Mouse (Mus musculus) left cerebral cortex, adult 9 months (tissue): ENCODE data around the gene Atg4b.

Experiments
- DNase-seq, 2 experiments: peaks; one replicate each; pipeline ENCODE4 v3.0.0; 2022; ENCODE audit warnings: low spot score in 2 of 2

Gene Atg4b

DNA sequence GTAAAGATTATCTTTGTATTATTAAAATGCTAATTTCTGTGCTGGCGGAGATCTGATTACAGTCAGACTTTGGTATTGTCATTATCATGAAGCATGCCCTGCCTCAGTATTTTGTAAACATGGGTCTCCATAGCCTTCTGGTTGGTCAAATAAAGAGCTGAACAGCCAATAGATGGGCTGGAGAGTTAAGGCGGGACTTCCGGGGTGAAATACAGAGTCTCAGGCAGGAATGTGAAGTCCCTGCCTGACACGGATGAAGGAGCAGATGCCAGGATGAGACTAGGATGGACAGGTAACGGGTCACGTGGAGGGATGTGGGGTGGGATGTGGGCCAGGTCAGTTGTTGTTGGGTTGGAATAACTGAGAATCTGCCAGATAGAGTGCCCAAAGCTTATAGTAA lies at the start of gene Atg4b:
Gene Atg4b (plus strand): TSS at position 211 of the 400 bp plus-strand sequence.
- no peak for DNase-seq

DNA sequence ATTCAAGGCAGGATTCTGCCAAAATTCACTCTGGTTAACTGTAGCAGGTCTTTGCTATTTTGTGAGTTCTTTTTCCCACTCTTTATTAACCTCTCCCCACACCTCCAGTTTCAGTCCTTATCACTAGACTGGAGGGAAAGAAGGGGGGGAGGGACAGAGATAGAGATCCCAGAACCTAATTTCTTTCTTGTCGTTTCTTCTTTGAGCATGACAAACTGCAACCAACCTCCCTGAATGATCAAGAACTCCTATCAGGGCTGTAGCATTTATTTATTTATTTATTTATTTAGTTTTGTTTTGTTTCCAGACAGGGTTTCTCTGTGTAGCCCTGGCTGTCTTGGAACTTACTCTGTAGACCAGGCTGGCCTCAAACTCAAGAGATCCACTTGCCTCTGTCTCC lies 49.2 kb upstream of the Atg4b start:
- no peak for DNase-seq

DNA sequence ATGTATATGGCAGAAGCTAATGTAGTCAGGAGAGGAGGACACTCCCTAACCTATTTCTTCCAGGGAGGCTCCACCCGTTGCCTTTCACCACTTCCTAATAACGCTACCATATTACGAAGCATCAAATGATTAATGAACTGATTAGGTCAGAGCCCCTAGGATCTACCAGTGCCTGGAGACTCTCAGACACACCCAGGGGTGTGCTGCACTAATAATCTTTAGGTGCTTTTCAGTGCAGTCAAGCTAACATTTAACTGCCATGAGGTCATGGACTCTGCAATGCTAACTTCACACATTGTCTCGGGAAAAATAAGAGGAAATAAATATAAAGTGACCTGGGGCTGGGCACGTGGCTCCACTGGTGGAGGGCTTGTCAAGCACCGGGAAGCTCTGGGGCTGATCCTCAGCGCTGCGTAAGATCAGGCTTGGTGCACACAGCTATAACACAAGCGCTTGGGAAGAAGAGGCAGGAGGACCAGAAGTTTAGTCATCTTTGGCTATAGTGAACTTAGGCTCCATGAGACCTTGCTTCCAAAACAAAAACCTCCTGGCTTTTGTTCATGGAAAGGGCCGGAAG lies 47.7 kb upstream of the Atg4b start:
- DNase-seq, result no peak

DNA sequence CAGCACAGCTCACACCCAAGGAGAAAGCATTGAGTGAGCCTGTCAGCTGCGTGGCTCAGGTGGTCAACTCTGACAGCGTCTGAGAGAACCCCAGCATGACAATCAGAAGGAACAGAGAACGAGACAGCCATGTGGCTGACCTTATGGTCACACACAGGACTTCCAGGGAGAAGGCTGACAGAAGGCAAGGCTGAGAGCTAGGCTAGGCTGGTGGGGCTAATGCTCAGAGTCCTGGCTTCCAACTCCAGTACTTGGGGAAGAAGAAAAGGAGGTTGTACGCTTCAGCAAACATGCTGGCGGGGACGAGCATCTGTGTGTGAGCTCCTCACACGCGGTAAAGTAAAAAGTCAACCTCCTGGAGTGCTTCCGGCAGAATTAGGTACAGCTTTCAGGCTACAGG lies 47.0 kb upstream of the Atg4b start:
- DNase-seq, result no peak

DNA sequence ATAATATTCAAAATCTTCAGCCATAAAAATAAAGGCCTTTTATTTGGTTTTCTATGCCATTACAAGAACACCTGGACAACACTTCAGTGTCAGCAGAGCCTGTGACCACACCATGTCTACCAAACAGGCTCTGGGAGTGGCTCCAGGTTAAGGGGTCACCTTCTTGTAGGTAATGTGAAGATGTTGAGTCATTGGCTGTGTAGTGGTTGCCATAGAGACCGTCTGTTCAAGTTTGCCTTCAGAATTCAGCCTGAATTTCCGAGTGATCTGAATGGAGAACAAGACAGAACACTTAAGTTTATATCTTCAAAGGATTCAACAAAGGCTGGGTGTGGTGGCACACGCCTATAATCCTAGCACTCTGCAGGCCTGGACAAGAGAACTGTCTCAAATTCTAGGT lies 45.9 kb upstream of the Atg4b start:
- DNase-seq, result no peak

DNA sequence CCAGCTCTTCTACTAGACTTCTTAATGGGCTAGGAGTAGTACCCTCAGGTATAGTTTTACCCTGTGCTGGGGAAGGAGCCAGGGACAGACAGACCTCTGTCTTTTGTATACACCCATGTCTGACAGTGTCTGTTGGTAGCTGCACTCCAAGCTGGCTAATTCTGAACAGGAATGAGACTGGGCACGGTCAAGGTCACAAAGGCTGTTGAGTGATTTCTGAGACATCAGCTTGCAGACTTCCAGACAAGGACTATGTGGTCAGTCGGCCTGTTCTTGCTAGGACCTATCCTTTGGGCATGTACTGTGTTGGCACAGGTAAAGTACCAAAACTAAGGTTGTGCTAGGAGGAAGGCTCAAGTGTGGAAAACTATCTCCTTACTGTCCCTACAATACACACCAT lies 35.1 kb upstream of the Atg4b start:
- no peak for DNase-seq

DNA sequence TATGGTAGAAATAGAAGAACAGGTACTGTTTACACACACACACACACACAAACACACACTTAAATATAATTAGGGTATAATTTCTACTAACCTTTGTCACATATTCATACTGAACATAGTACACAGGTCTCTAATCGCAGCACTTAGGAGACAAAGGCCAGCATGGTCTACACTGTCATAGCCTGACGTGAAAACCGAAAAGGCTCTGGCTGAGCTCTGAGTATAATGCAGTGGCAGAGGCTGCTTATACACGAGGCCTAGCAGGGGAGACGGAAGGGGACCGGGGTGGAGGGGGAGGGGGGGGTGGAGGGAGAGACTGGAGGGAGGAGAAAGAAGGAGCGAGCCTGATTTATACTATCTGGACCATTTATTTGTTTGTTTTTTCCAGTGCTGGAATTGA lies 29.7 kb upstream of the Atg4b start:
- DNase-seq, result no peak

DNA sequence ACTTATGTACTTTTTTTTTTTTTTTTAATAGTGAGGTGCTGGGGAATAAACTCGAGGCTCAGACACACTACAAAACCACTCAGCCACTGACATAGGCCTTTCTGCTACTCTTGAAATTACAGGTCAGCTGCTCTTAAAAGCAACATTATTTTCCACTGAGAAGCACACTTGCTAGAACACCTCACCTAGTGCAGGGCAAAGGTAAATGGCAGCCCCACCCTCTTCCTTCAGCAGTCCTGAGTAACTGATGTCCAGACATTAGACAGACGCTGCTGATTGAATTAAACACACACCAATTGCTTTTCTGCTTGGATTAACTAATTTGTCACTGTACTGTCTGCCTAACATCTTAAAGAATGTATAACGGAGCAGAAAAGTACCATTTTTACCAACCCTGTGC lies 26.7 kb upstream of the Atg4b start:
- no peak for DNase-seq

DNA sequence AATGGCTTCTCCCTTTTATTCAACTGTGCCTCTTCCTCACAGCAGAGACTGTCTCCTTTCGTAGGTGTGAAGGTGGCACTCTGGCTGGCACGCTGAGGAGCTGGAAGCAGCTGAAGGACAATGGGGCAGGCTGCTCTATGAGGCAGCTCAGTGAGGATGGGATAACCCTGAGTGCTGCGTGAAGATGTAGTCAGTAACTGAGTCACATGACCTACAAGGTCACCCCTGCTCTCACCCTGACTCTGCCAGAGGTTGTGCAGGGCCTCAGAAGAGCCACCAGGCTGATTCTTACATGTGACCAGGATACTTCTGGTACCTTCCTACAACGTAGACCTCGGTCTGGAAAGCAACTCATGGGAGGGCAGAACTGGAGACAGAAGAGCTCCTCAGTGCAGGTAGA lies 25.6 kb upstream of the Atg4b start:
- DNase-seq, result no peak

DNA sequence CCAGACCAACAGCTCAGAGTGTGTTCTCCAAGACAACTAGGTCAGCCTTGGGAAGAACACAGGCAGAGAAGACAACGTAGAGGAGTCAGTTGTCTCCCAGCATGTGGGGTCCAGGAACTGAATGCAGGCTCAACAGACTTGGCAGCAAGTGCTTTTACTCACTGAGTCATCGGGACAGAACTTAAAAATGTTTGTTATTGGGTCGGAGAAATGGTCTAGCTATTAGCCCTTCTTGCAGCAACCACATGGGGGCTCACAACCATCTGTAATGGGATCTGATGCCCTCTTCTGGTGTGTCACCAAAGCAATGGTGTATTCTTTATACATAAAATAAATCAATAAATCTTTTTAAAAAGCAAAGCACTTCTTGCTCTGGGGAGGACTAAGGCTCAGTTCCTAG lies 25.2 kb upstream of the Atg4b start:
- DNase-seq, result no peak

DNA sequence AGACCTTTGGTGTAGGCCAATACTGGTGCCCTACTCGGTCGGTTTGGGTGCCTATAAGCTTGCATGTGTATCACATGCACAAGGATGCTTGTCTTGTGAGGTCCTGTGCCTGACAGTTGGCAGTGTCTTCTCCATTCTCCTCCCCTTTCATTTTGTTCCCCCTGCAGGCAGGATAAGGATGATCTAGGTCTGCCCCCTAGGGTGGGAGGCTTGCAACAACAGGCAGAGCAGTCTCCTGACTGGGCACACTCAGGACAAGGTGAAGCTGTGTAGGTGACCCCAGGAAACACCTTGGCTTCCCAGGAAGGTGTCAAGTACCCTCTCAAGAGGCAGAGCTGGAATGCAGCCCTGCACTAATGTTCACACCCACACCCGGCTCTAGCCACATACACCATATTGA lies 24.3 kb upstream of the Atg4b start:
- DNase-seq, result peak in 1 of 2 experiments; percentile 50

DNA sequence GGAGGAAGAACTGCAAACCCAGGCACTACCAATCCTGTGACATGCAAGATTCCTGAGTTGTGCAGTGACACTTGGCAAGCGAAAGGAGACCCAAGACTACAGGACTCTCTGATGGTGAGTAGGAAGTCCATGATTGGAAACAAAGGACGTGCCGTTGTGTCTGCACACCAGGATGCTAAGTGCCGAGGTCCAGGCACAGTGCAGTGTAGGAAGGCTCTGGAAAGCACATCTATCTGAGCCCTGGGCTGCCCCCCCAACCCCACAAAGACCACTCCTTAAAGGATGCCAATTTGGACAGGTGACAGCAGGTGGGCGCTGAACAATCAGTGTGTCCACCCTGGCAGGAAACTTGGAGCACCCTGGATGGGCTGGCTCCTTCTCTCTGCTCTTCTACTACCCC lies 20.2 kb upstream of the Atg4b start:
- DNase-seq, result no peak

DNA sequence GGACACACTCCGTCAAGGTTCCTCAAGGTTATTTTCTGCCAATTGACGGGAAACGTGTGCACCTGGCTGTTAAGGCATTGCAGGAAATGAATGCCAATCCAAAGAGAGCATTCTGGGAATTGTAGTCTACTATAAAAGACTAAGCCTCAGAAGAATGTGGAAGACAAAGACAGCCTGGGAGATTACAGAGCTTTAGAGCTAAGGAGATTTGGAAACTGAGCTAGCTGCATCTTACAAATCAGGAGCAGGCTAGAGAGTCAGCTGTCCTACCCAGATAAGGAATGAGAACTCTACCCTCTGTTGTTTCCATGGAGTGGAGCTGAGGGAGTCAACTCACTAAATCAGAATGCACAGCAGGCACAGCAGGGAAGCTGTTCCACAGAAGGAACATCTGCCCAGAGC lies 19.4 kb upstream of the Atg4b start:
- DNase-seq, result no peak

DNA sequence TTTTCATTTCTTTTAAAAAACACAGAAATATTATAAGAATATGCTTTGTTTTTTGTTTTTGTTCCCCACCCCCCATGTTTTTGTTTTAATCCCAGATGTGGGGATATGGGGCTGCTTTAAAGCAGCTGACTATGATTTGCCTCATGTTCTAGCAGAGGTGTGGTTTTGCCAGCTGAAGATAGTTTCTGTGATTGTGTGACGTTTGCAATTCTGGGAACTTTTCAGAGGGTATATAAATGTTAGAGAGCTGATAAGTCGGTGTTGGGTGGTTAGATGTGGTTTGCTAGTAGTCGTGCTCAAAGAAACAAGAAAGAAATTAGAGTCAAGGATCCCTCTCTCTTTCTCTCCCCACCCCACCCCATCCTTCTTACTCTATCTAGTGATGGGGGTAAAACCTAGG lies 15.4 kb upstream of the Atg4b start:
- no peak for DNase-seq

DNA sequence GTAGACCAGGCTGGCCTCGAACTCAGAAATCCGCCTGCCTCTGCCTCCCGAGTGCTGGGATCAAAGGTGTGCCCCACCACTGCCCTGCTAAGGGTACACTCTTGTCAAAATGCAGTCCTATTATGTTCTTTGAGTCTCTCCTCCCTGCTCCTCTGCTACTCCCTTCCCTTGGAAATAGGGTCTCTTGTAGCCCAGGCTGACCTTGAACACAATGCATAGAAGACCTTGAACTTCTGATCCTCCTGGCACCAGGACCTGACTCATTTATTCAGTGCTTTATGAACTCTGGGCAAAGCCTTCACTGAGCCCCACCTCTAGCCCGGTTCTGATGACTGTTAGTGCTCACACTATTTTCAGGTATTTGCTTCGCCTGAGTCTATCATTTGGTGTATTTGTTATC lies 13.6 kb upstream of the Atg4b start:
- DNase-seq, result no peak

DNA sequence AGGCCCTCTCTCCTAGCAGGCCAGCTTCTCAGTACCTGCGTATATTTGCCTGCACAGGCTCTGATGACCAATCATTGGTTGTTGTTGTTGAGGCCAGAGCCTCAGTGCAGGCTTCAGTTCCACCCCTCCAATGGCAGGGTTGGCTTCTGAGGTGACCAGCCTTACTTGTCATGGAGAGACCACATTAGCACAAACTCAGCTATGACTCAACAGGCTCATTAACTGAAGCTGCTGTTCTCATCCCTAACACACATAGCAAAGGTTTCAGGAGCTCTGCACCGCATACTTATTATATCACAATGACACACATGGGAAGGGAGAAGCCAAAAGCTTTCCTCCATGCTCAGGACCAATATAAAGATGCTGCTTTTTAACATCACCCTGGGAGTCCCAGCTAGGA lies 10.6 kb upstream of the Atg4b start:
- DNase-seq, result no peak

DNA sequence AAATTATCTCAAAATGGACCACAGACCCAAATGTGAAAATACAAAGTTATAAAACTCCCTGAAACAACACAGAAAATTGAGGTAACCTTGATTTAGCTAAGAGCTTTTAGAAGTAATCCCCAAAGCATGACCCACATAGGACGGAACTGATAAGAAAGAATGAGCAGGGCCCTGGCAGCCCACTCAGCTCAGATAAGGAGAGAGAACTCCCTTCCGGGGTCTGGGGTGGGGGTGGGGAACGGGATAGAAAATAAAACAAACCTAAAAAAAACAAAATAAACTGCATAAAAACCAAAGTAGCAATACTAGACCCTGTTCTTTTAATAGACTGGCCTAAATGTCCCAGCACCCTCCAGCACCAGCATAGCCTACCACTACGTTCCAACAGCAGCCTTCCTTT lies 9.3 kb upstream of the Atg4b start:
- no peak for DNase-seq

DNA sequence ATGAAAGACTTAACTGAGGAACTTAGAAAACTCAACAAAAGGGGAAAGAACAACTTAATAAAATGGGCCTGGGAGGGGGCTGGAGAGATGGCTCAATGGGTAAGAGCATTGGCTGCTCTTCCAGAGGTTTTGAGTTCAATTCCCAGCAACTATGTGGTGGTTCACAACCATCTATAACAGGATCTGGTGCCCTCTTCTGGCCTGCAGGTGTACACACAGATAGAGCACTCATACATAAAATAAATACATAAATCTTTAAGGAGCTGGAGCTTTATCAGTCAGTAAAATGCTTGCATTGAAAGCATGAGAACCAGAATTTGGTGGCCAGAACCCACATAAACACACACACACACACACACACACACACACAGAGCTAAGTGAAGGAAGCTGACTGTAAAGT lies 8.4 kb upstream of the Atg4b start:
- DNase-seq, result no peak

DNA sequence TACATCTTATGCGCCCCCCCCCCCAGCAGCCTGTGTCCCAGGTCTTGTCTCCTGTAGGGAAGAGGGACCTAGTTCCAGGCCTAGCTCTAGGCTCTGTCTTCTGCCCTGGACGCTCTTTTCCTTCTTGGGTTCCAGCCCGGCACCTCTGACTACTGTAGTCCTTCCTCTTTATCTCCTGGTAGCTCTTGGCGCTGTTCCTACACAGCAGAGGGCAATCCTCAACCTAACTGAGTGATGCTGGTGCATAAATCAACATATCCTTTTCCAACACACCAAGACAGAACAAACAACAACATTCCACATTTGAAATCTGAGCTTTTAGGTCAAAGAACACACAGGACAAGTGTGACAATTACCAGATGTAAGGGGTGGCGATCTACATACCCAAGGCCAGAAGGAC lies 5.1 kb upstream of the Atg4b start:
- DNase-seq, result no peak

DNA sequence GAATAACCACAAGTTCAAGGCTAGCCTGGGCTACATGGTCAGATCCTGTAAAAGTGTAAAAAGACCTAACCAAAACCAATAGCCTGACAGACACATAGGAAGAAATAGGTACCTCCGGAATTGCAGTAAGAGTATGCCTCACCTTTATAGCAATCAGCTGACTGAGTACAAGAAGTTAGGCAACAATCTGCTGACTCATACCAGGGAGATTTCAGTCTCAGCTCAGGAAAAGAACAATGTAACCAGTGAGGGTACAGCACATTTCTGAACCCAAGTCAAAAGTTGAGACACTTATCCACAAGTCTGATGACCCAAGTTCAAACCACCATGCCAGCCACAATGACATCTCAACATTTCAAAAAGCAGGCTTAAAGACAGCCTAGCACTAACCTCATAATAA lies 2.8 kb upstream of the Atg4b start:
- DNase-seq, result no peak

DNA sequence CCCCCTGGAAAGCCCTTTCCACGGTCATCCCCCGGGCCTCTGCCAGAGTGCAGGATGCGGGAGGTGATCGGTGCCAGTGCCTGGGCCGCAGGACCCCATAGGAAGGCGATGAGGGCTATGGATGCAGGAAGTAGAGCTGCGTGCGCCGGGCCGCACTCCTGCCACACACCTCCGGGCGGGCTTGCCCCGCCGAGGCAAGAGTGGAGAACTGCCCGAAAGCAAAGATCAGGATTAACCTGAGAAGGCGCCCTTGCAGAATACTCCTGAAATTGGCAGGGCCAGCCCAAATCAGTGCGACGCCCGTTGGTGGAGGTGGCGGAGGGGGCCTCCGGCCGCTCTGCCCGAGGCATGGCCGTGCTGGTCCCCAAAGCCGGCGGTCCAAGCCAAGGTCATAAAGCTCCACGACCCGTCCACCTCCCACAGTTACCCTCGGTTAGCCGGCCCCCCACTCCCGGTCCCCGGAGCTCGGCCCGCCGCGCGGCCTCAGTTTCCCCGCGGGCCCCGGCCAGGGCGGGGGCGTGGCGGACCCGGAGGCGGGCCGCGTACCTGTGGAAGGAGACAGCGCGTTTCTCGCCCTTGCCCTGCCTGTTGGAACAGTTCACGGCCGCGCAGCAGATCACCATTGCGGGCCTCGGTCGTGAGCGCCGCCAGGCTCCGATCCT lies 2.7 kb downstream of the Atg4b start:
- DNase-seq, result peak in 1 of 2 experiments; percentile 31

DNA sequence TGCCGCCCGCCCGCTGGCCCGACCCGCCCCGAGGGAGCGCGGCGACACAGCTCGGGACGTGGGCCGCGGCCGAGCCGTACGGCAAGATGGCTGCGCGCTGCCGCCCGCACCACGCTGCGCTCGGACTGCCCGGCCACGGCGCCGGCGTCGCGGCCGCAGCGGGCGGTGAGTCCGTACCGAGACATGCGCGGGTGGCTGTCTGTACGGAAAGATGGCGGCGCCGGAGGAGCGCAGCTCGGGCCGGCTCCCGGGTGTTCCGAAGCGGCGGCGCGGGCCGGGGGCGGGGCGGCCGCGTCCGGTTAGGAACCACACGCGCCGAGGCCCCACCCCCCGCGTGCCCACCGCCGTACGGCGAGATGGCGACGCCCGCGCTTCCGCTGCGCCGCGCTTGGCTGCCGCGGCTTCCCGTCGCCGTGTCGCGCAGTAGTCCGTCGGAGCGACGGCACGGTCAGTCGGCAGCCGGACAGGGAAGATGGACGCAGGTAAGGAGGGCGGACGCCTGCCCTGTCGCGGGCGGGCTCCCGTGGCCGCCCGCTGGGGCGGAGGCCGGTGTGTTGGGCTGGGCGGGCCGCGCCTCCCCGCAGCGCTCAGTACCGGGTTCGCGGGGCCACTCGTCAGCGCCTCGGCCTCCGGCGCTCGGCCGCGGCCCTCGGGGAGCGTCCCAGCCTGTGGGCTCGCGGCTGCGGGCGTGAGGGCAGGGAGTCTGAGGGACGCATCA lies 3.4 kb downstream of the Atg4b start, which contains the start of gene Thap4:
Gene Thap4 (minus strand): TSS at position 292 of the 718 bp plus-strand sequence.
- peak; percentile 87 to 94 for DNase-seq

DNA sequence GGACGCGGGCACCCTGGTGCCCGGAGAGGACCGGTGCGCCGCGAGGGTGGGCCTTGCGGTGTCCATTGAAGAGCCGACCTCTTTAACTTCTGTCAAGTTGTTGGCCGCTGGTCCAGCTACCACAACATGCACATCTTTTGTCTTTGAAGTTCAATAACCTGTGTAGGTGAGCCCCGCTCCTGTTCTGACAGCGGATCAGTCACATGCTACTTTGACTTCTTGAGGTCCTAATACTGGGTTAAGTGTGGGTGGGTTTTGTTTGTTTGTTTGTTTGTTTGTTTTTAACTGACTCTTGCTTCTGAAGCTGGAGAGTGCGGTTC lies 4.0 kb downstream of the Atg4b start:
- no peak for DNase-seq

DNA sequence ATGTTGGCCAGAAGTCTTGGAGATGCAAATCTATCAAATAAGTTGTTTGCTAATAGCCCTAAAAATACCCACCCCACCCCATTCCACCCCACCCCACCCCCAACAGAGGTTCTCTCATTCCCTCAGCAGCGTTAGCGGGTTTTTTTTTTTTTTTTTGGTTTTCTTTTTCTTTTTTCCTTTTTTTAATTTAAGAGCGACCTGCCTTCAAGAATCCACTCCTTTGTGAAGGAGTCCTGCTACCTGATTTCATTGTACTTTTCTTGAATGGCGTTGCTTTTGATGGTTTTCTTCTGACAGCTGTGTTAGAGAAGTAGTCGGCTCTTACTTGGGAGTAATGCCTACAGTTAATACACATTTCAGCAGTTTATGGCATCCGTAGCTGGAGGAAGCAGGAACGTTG lies 4.3 kb downstream of the Atg4b start:
- DNase-seq, result no peak
